Mouse (Mus musculus) spleen, postnatal 4 days (tissue): ENCODE results near the gene Olfr881.

Source experiments
- DNase-seq, 2 experiments: peaks; one replicate each; pipeline ENCODE4 v3.0.0; 2022; ENCODE audit warnings: low spot score in 2 of 2

The Olfr881 gene

DNA sequence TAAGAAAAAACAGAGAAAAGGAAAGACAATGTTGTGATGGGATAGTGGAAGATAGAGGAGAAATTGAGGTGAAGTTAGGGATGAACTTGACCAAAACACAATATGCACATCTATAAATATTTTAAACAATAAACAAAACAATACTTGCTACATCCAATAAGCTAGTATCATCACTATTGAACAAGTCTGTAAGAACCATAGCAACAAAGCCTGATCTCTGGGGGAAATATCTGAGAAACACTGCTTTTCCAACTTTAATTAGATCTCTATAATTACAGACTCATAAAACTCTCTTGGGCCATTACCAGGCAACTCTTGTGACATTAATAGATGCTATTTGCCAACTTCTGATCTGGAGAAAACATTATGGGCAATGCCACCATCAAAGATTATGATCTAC lies at the start of gene Olfr881:
Olfr881 (plus strand) TSS at position 301 of the 400 bp plus-strand sequence.
- DNase-seq: no peak

DNA sequence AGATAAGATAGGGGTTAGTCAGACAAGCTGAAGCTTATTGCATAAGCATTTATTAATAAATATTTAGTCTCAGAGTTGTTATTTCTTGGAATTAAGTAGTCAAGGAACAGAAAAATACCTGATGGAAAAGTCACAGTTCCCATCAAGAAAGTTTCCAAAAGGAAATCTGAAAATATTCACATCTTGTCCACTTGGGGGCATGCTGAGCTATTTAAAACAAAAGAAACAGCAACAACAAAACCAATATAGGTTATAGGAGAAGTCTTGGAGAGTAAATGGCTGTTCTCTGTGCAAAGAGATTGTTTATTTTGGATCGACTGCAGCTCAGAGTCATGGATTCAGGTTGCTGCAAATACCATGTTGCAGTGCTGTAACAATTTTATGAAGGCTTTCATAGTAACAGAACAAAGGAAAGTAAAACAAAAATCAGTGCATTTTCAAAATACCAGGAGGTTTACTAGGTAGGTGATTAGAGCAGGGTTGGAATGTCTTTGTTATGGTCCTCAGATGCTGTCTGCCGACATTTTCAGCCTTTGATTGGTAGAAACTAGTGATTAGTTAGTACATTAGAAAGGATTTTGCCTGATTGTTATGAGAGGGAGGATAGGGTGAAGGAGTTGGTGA lies 7.1 kb downstream of the Olfr881 start:
- DNase-seq: no peak

DNA sequence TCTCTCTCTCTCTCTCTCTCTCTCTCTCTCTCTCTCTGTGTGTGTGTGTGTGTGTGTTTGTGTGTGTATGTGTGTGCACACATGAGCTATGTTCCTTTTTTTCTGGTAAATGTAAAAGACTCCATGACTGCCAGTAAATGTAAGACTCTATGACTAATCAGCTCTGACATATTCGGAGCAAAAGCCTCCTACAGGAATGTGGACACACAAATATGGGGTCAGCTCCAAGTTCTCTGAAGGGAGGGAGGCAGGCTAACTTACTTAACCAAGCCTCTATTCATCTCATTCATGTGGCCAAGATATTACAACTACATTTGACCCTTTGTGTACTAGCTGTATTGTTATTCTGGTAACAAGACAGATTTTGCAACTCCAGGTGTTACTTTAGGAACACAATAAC lies 8.4 kb downstream of the Olfr881 start:
- DNase-seq: no peak

DNA sequence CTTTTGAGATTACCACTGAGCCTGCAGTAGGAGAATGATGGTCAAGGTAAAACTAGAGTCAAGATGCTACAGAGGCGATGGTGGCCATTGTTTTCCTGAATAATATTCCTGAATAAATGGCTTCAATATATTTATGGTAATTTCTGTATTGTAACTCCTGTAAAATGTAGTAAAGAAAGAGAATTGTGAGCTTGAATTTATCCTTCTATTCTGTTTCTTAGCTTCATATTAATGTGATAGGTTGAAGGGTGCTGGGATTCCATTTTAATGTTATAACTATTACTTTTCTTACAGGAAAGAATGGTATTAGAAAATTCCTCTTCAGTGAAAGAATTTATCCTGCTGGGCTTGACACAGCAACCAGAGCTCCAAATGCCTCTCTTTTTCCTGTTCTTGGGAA lies 33.9 kb downstream of the Olfr881 start, which contains the start of gene Olfr883:
Olfr883 (plus strand) TSS at position 301 of the 400 bp plus-strand sequence.
- no peak for DNase-seq
